Mouse (Mus musculus): Measurements from ENCODE around the gene Eif3i.
"Not testable (repeated sequence)": the region's sequence is repeated elsewhere in the genome, so short reads cannot be mapped to it uniquely, and the experiment has no call there.

The Eif3i gene

GRCm38 (mm10) chr4:129573093-129573370 is 27.4 kb downstream of the Eif3i start:
- no peak for DNase-seq

- DNase-seq, result no peak
Measured at GRCm38 (mm10) chr4:129572236-129573092, 28.0 kb downstream of the Eif3i start.

- no peak for DNase-seq
Measured at GRCm38 (mm10) chr4:129571551-129572084, 28.8 kb downstream of the Eif3i start.

DNA sequence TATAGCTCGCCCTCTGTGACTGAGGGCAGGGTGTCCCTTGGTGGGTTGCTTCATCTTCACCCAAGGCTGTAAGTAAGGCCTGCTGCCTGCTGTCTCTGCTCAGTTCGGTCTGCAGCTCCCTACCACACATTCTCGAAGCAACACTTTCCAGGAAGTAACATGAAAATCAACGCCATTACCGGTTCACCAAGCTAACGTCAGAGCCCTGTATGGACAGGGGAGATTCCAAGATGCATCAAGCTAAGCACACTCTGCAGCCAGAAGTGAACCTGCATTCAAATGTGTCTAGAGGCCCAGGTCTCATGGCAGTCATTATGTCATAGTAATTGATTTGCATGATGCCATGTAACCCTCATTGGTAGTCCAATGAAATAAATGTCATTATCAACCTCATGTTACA is 30.4 kb downstream of the Eif3i start:
- DNase-seq, result no peak

DNA sequence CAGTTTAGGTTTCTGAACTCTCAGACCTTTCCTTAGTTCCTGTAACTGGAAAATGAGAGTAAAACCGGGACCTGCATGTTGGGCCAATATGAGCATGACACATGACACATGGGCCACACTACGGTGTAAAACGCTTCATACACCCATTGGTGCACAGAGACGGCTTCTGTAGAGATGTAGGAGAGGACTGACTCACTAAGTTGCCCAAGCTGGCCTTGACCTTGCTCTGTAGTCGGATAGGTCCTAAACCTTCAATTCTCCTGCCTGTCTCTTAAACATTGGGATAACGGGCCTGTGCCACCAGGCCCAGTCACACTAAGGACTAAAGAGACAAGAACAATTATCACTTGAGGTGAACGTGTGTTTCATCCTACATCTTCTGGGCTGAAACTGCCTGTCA is 32.1 kb downstream of the Eif3i start:
- DNase-seq, result no peak

DNA sequence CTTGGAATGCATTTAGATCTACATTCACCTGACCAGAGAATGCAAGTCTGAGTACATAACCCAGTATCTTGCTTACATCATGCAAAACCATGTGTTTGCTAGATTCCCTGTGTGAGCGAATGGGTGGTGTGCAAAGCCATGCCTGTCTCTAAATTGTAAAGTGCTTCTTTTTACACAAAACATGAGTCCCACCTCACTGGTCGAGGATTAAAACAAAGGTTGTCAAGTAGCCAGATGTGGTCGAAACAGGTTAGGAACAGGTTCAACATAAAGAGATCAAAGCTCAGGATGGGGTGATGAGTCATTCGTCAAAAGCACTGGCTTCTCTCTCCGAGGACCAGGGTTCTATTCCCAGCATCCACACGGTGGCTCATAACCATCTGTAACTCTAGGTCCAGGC is 35.3 kb downstream of the Eif3i start:
- no peak for DNase-seq

GRCm38 (mm10) chr4:129563718-129564117 is 36.7 kb downstream of the Eif3i start:
- DNase-seq, result peak; percentile 65 to 73

- DNase-seq, result no peak
Measured at GRCm38 (mm10) chr4:129561184-129561583, 39.3 kb downstream of the Eif3i start.

GRCm38 (mm10) chr4:129558321-129558955 is 42.0 kb downstream of the Eif3i start:
- DNase-seq, result no peak

DNA sequence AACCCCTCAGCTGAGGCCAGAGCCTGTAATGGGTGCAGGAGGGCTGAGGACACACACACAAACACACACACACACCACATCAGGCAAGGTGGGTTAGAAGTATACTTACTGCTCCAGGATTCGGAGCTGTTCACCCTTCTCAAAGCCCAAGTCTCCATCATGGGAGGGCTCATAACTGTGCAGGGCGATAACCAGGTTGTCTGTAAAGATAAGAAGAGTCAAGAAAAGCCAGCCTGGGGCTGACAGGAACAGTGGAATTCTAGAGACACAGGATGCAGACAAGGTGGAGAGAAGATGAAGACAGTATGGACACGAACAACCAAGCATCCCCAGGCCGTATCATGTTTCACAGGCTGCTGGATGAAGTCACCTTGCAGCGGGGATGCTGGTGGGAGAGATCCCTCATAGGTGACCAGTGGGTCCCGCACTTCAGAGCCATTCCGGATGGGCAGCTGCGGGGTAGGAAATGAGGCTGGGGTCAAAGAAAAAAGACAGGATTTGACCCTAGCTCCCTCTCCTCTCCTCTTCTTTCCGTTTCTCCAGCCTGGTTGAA is 43.1 kb downstream of the Eif3i start:
- DNase-seq, result no peak

- DNase-seq, result peak; percentile 98
Measured at GRCm38 (mm10) chr4:129556532-129557223, 43.8 kb downstream of the Eif3i start.

GRCm38 (mm10) chr4:129555862-129556531 is 44.5 kb downstream of the Eif3i start:
- peak; percentile 39 to 58 for DNase-seq

GRCm38 (mm10) chr4:129555421-129555861 is 45.0 kb downstream of the Eif3i start:
- peak; percentile 78 to 84 for DNase-seq

DNA sequence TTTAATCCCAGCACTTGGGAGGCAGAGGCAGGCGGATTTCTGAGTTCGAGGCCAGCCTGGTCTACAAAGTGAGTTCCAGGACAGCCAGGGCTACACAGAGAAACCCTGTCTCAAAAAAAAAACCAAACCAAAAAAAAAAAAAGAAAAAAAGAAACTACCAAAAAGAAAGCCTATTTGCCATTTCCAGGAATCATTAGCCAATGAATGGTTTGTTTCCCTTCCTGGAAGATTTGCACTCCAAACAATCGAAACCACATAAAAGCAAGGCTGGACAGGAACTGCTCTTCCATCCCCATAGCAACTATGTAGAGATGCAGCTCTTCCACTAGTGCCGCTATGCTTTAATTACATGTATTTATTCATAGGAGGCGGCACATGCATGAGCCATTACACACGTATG is 45.9 kb downstream of the Eif3i start:
- not testable (repeated sequence) for DNase-seq

DNA sequence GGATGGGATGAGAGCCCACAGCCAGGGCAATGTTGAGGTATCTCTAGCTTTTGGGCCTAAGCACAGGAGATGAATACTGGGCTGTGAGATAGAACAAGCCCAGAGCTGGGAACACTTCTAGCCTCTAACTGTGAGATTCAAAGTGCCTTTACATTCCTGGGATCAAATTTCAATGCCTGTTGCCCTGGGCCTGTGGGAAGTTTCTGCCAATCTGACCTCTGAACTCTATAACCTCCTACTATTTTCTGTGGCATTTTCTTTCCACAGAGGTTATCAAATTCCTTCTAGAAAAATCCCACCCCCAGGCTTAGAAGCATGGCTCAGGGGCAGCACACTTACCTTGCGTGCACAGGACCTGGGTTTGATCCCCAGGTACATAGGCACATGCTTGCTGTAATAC is 50.2 kb downstream of the Eif3i start:
- DNase-seq, result no peak

GRCm38 (mm10) chr4:129549306-129549705 is 51.1 kb downstream of the Eif3i start:
- DNase-seq, result peak; percentile 60 to 64

- DNase-seq, result not testable (repeated sequence)
Measured at GRCm38 (mm10) chr4:129547631-129548030, 52.8 kb downstream of the Eif3i start.

DNA sequence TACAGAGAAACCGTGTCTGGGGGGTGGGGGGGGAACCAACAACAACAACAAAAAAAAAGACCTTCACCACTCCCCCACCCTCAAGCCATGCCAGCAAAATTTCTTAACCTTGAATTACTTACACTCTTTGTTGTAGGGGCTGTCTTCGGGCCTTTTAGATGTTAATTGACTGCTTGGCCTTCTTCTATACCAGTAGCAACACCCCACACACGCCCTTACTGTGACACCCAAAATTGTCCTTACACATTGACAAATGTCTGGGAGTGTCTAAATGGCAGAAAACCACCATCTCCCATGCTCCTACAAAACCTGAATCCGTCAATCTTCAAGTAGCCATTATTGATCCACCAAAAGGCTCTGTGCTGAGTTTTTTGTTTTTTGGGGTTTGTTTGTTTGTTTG is 56.3 kb downstream of the Eif3i start:
- DNase-seq, result no peak

- DNase-seq, result peak; percentile 98 to 99
Measured at GRCm38 (mm10) chr4:129542592-129543141, 57.8 kb downstream of the Eif3i start, which contains the start of gene Hdac1. Hdac1 (minus strand) TSS chr4:129542713.

All from kidney, postnatal 4 days (tissue).